Mouse (Mus musculus): ENCODE data around the gene Wdfy3.

- TF ChIP-seq CTCF (IDR thresholded peaks at IDR 0.05; ENCODE audit: low read depth) (no peak), EP300 (IDR thresholded peaks at IDR 0.05; ENCODE audit: low read depth) (no peak)
Measured at GRCm38 (mm10) chr5:101899981-101900380, 169.7 kb downstream of the Wdfy3 start.

All from heart, postnatal 0 days (tissue).